Mouse (Mus musculus): ENCODE results near the gene Atp1a3.

The Atp1a3 gene

GRCm38 (mm10) chr7:24964288-24964687 lies 41.5 kb downstream of the Atp1a3 start:
- DNase-seq (ENCODE audit: low spot score): no peak

DNA sequence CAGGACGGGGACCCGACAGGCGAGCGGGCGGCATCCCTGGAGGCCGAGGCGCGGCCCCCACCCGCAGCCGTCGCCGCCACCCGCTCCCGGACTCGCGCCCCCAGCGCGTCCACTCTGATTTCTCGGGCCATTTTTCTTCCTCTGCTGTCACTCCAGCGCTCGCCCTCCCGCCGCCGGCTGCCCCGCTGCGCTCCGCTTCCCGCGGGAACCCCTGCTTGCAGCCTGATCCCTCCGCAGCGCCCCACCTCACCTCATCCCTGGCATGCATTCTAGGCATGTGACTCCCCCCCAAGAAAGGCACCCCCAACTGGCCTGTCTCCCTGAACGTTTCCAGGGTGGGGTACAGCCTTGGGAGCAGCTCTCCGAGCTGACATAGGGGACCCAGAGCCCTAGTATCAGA lies 50.5 kb downstream of the Atp1a3 start:
- DNase-seq (ENCODE audit: low spot score): no peak

GRCm38 (mm10) chr7:24954450-24954849 lies 51.3 kb downstream of the Atp1a3 start:
- DNase-seq (ENCODE audit: low spot score): no peak

- no peak for DNase-seq (ENCODE audit: low spot score)
These were observed 51.8 kb downstream of the Atp1a3 start for GRCm38 (mm10) chr7:24953966-24954365.

DNA sequence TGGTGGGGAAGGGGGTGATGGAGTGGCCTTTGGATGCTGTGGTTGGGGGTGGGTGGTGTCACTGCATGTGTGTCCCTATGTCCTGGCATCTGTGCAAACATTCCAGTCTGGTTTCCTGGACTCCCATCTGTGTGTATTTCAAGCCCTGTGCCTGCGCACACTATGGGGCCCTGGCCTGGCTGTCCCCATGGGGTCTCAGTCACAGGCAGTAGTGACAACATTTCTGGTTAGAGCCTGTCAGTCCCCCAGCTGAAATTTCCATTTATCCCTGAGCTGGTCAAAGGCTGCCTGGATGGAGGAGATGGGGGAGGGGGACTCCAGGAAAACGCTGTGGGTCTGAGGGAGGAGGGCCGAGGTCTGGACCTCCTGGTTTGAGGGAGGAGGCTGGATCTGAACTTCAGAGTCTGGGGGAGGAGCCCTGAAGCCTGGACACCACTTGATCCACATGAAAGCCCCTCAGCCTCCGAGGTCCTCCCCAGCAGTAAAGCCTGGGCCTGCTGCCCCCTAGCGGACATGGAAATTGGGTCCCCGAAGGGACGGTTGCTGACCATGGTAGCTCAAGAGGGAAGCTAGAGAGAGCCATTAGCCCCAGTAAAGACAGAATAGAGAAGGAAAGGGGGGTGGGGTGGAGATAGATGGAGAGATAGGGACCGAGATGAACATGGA lies 55.7 kb downstream of the Atp1a3 start:
- peak; percentile 89 for DNase-seq (ENCODE audit: low spot score)

GRCm38 (mm10) chr7:24948774-24949173 lies 57.0 kb downstream of the Atp1a3 start:
- DNase-seq (ENCODE audit: low spot score): peak; percentile 47

DNA sequence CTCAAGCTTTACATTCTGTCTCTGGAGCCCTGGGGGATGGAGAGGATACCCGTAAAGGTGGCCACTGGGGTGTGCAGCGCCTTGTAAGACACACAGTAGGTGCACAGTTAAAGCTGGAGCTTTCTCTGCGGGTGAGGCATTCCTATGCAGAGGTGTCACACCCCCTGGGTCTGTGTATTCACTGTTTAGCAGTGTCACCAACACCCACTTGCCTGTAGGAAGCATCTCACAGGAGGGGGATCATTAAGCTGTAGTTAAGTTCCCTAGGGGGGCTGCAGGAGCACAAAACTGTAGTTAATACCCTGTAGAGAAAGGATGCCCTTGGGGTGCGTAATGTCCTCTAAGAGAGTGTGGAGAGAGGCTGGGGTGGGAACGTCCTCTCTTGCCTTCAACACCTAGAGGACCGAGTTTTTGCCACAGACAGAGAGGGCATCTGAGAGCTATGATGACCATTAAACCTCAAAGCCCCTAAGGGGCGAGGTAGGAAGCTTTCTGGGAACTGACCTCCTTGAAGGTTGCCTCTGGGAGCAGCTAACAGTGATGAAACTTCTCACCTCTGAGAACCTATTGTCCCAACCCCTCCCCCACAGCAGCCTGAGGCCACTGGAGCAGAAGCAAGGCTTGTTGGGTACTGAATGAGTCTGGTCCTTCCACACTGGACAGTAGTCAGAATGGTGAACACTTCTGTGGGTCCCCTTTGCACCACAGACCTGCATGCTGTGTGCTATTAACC lies 58.3 kb downstream of the Atp1a3 start:
- no peak for DNase-seq (ENCODE audit: low spot score)

DNA sequence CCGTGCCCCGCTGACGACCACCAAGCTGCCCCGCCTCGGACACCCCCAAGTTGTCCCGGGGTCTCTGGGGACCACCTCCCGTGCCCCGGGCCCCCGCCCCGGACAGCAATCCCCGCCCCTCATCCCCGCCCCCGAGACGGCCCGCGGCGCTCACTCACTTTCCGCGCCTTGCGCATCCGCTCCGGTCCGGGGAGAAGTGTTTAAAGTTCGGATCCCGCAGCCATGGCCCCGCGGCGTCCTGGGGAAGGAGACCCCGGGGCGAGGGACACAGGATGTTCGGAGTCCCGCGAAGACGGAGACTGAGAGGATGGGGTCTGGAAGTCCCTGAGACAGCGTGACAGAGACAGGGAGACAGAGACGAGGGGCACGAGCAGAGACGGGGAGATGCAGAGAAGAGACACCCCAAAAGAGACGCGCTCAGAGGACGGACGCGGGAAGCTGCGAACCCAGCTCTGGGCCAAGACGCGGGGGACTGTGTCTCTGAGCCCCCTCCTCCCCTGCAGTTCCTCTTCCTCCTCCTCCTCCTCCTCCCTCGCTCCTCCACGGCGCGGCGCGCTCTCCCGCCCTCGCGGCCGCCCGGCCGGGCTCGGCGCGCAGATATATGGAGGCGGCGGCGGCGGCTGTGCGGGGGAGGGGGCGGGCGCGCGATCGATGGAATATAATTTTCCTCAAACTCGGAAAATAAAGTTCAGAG lies 61.4 kb downstream of the Atp1a3 start, which contains the start of gene Gm4881:
TSS of gene Gm4881 (minus strand) at position 238 of the 694 bp plus-strand sequence.
- DNase-seq (ENCODE audit: low spot score): no peak

- no peak for DNase-seq (ENCODE audit: low spot score)
These were observed 62.1 kb downstream of the Atp1a3 start for GRCm38 (mm10) chr7:24943641-24944040.

DNA sequence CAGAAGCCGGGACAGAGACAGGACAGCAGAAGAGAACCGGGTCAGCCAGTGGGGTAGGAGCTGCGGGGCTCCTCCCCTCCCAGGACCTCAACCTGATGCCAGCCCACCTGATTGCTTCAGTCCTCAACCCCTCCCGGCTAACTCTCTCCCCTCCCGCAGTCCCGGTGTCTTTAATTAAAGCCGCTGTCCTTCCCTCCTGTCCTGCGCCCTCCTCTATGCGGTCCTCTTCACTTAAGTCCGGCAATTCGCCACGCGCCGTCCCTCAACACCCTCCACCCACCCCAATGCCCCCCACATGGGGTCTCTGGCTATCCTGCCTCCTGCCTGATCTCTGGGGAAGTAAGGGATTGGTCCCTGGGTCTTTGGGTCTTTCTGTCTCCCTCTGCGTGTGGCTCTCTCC lies 74.1 kb downstream of the Atp1a3 start:
- DNase-seq (ENCODE audit: low spot score): no peak

DNA sequence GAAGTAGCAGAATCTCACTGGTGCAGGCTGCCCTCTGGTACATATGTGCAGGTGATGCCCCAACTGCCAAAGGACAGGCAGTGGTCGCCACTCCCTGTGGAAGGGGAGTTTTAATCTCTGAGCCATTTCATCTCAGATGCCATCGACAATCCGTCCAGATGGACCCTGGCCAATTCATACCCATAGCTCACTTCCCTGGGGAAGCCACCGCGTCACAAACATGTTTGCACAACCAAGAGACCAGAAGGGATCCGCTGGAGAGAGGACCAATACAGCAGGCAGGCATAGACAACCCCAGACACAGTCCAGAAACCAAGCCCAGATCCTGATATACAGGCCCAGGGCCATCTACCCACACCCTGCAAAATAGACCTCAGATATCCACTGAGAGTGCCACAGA lies 75.3 kb downstream of the Atp1a3 start:
- no peak for DNase-seq (ENCODE audit: low spot score)

Measured in retina, embryonic 14.5 days (tissue).